Mouse (Mus musculus) megakaryocyte-erythroid progenitor cell, adult 5 weeks (primary cell): ENCODE data around the gene Ms4a1. TPM values are rescaled to one million over a fixed set of nuclear protein-coding genes. Genes with fewer than 3 reads are reported as not detected.

Experiments used
- polyA plus RNA-seq: library from polyadenylated mRNA; stranded (reverse); fragments of >175 nt; gene quantifications from 2 replicates; pipeline ENCODE4 v1.2.3, GENCODE M21; 2012

The Ms4a1 gene
- polyA plus RNA-seq: 0.12 TPM in 1 of 2 replicates, not detected in the other

GRCm38 (mm10) chr19:11266052-11266845 lies at the start of gene Ms4a1:
TSS of gene Ms4a1 (minus strand) at chr19:11266241.

DNA sequence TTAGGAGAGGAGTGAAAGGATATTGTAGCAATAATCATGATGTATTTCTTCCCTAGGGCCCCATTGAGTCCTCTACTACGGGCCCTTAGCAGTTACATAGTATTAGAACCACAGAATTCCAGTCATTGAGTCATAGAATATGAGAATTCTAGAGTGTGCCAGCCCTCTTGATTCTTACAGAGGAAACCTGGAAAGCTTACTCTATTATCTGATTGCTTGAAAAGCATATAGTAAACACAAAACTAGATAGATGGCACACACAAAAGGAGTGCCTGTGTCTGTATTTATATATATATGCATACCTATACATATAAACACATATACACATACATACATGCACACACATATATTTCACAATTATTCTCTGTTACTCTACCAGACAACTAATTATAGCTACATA lies 48.3 kb upstream of the Ms4a1 start, which contains the start of gene Ms4a14:
Gene Ms4a14 (minus strand): TSS at position 101 of the 400 bp plus-strand sequence.

DNA sequence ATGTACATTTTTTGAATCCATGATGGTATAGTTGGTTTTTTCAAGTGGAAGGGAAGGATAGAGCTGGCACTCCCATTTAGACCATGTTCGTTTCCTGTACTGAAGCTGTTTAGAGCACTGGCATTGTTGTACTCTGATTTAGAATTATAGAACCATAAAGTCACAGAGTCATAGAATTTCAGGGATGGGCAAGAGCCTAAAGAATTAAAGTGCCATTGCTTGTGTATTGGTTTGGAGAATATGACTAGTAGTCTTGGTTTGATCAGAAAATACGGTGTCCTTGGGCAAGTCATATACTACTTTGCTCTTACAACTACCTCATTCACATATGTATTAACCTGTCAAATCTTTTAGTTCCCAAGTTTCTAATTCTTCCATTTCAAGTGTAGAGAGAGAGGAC lies 17.7 kb upstream of the Ms4a1 start, which contains the start of gene Ms4a5:
Gene Ms4a5 (minus strand): TSS at position 101 of the 400 bp plus-strand sequence.

GRCm38 (mm10) chr19:11232348-11232747 lies 33.7 kb downstream of the Ms4a1 start, which contains the start of gene Ms4a12:
TSS of gene Ms4a12 (minus strand) at chr19:11232448.

Other genes with a start within 250 kb of the Ms4a1 start
- gene Ms4a18, start 248.2 kb downstream of the Ms4a1 start, polyA plus RNA-seq: not detected in 2 replicates
- not detected in 2 replicates for gene Ms4a8a, start 185.1 kb downstream of the Ms4a1 start, polyA plus RNA-seq
- gene 1700017D01Rik, start 135.4 kb downstream of the Ms4a1 start, polyA plus RNA-seq: not detected in 2 replicates
- gene 1700025F22Rik, start 100.9 kb downstream of the Ms4a1 start, polyA plus RNA-seq: not detected in 2 replicates
- not detected in 2 replicates for gene Ms4a13, start 69.5 kb downstream of the Ms4a1 start, polyA plus RNA-seq
- not detected in 2 replicates for gene Ms4a12, start 33.8 kb downstream of the Ms4a1 start, polyA plus RNA-seq
- gene Ms4a5, start 17.6 kb upstream of the Ms4a1 start, polyA plus RNA-seq: not detected in 2 replicates
- gene Ms4a14, start 48.2 kb upstream of the Ms4a1 start, polyA plus RNA-seq: 0.03 TPM in 1 of 2 replicates, not detected in the other
- gene Ms4a7, start 69.9 kb upstream of the Ms4a1 start, polyA plus RNA-seq: not detected in 2 replicates
- 0.11 TPM in 1 of 2 replicates, not detected in the other for gene Ms4a4a, start 109.3 kb upstream of the Ms4a1 start, polyA plus RNA-seq
- gene Ms4a4c, start 138.5 kb upstream of the Ms4a1 start, polyA plus RNA-seq: 0.26 and 1.0 TPM in 2 replicates
- 3.5 and 4.9 TPM in 2 replicates for gene Ms4a4b, start 177.3 kb upstream of the Ms4a1 start, polyA plus RNA-seq
- gene Ms4a6c, start 203.1 kb upstream of the Ms4a1 start, polyA plus RNA-seq: 13.9 and 20.2 TPM in 2 replicates
- not detected in 2 replicates for gene Gm8369, start 219.7 kb upstream of the Ms4a1 start, polyA plus RNA-seq